Mouse (Mus musculus): ENCODE data around the gene Babam1.

DNA sequence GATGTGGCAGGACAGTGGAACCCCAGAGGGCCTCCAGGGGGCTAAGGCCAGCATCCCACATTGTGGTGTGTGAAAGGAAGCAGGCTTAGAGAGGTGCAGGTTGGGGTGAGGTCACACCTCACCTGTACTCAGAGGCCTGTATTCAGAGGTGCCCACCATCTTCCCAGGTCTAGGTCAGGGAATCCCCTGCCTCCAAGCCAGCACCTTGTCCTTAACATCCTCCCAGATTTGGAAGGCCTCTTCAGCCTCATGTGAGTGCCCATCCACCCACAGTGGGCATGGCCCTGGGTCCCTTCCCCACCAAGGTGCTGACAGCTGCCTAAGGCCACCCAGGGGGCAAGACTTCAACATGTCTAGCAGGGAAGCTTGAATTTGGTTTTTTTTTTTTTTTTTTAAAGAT is 4.8 kb downstream of the Babam1 start:
- no peak for TF ChIP-seq CTCF (IDR thresholded peaks at IDR 0.05; ENCODE audit: low read depth)
- no peak for TF ChIP-seq EP300 (IDR thresholded peaks at IDR 0.05; ENCODE audit: low read depth)
